Mouse (Mus musculus) erythroblast, embryonic 14.5 days (primary cell): Measurements from ENCODE around the gene Drc3.

Source experiments
- GATA1 ChIP-seq: IDR thresholded peaks from 2 replicates; pipeline ENCODE4 v1.6.1; 2012; ENCODE audit warnings: low read length, inconsistent platforms, mixed read lengths
- TAL1 ChIP-seq: IDR thresholded peaks from 3 replicates; pipeline ENCODE4 v1.6.1; 2012; ENCODE audit warnings: low read length, inconsistent platforms, mixed read lengths

GRCm38 (mm10) chr11:60333461-60333860, 19.7 kb upstream of the Drc3 start:
- no peak for TF ChIP-seq GATA1
- TF ChIP-seq TAL1 = no peak
